Mouse (Mus musculus): ENCODE data around the gene Bgn. TPM values are rescaled to one million over a fixed set of nuclear protein-coding genes. Genes with fewer than 3 reads are reported as not detected.

The Bgn gene
- total RNA-seq, 4 experiments from 2014 or later: 18.7 to 23.5 (median 19.3) TPM

Other genes starting within 250 kb of the Bgn start
- under 1 TPM in 1 of 4 experiments, not detected in 3; 0.43 TPM for gene Xlr4c, start 240.5 kb upstream of the Bgn start, total RNA-seq (2022)
- gene Xlr3c, start 218.2 kb upstream of the Bgn start, total RNA-seq (2022): not detected
- gene Xlr5a, start 190.6 kb upstream of the Bgn start, total RNA-seq (2022): under 1 TPM in 1 of 4 experiments, not detected in 3; 0.33 TPM
- not detected for gene Xlr5c, start 190.6 kb upstream of the Bgn start, total RNA-seq (2022)
- not detected for gene Gm45015, start 146.8 kb upstream of the Bgn start, total RNA-seq (2022)
- 10 to 100 TPM; 18.0 to 20.4 (median 19.0) TPM for gene Zfp275, start 141.0 kb upstream of the Bgn start, total RNA-seq (2022)
- under 1 TPM in 3 of 4 experiments, not detected in 1; 0.17 to 0.37 (median 0.30) TPM for gene Gm18336, start 84.9 kb upstream of the Bgn start, total RNA-seq (2022)
- 1 to 10 TPM; 1.9 to 2.9 (median 2.0) TPM for gene Zfp92, start 72.5 kb upstream of the Bgn start, total RNA-seq (2022)
- not detected for gene Trex2, start 48.3 kb upstream of the Bgn start, total RNA-seq (2022)
- gene Haus7, start 24.6 kb upstream of the Bgn start, total RNA-seq (2022): 10 to 100 TPM in 3 of 4 experiments, 1 to 10 TPM in 1; 7.9 to 13.2 (median 11.8) TPM
- 10 to 100 TPM; 91.0 to 100.0 (median 95.1) TPM for gene Atp2b3, start 19.5 kb downstream of the Bgn start, total RNA-seq (2022)
- under 1 TPM; 0.42 to 0.87 (median 0.82) TPM for gene Dusp9, start 155.8 kb downstream of the Bgn start, total RNA-seq (2022)
- gene Pnck, start 176.5 kb downstream of the Bgn start, total RNA-seq (2022): 100 to 1,000 TPM in 1 of 4 experiments, 10 to 100 TPM in 3; 83.1 to 100 (median 96.2) TPM
- gene Slc6a8, start 189.5 kb downstream of the Bgn start, total RNA-seq (2022): 100 to 1,000 TPM; 103 to 124 (median 111) TPM
- gene Bcap31, start 232.6 kb downstream of the Bgn start, total RNA-seq (2022): 100 to 1,000 TPM in 1 of 4 experiments, 10 to 100 TPM in 3; 91.3 to 100 (median 95.9) TPM
- 10 to 100 TPM; 10.8 to 13.3 (median 12.1) TPM for gene Abcd1, start 233.0 kb downstream of the Bgn start, total RNA-seq (2022)

Data from left cerebral cortex, adult 8-10 months (tissue).